Mouse (Mus musculus): ENCODE results near the gene Ankrd2.

GRCm38 (mm10) chr19:42086166-42086565 lies 50.4 kb downstream of the Ankrd2 start, which contains the start of gene Morn4:
- TF ChIP-seq CTCF (IDR thresholded peaks at IDR 0.05; ENCODE audit: extremely low read depth, insufficient read depth, low read length) (no peak), POLR2A (IDR thresholded peaks at IDR 0.05; ENCODE audit: extremely low read depth, insufficient read depth, low read length) (peak; percentile 89)
